Mouse (Mus musculus) T-helper 2 cell (primary cell): ENCODE results near the gene Gm20431.

Source experiments
- in situ Hi-C: fragments of 300-600 bp; cut with MboI, MseI; formaldehyde crosslinking; loops from one replicate; pipeline ENCODE4 v1.15.1; 2025; ENCODE audit warnings: high pct_unique_total_duplicates

Gm20431 gene

DNA sequence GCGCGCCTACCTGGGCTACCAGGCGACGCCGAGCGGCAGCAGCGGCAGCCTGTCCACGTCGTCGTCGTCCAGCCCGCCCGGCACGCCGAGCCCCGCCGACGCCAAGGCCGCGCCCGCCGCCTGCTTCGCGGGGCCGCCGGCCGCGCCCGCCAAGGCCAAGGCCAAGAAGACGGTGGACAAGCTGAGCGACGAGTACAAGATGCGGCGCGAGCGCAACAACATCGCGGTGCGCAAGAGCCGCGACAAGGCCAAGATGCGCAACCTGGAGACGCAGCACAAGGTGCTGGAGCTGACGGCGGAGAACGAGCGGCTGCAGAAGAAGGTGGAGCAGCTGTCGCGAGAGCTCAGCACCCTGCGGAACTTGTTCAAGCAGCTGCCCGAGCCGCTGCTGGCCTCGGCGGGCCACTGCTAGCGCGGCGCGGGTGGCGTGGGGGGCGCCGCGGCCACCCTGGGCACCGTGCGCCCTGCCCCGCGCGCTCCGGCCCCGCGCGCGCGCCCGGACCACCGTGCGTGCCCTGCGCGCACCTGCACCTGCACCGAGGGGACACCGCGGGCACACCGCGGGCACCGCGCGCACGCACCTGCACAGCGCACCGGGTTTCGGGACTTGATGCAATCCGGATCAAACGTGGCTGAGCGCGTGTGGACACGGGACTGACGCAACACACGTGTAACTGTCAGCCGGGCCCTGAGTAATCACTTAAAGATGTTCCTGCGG lies 28.4 kb upstream of the Gm20431 start, which contains the start of gene Tmem189:
Tmem189 (minus strand) TSS at position 322 of the 718 bp plus-strand sequence.
- in situ Hi-C loops = loop anchor here (5.0 kb wide), 1 partner anchor 208 kb away; no protein-coding TSS in a partner anchor

DNA sequence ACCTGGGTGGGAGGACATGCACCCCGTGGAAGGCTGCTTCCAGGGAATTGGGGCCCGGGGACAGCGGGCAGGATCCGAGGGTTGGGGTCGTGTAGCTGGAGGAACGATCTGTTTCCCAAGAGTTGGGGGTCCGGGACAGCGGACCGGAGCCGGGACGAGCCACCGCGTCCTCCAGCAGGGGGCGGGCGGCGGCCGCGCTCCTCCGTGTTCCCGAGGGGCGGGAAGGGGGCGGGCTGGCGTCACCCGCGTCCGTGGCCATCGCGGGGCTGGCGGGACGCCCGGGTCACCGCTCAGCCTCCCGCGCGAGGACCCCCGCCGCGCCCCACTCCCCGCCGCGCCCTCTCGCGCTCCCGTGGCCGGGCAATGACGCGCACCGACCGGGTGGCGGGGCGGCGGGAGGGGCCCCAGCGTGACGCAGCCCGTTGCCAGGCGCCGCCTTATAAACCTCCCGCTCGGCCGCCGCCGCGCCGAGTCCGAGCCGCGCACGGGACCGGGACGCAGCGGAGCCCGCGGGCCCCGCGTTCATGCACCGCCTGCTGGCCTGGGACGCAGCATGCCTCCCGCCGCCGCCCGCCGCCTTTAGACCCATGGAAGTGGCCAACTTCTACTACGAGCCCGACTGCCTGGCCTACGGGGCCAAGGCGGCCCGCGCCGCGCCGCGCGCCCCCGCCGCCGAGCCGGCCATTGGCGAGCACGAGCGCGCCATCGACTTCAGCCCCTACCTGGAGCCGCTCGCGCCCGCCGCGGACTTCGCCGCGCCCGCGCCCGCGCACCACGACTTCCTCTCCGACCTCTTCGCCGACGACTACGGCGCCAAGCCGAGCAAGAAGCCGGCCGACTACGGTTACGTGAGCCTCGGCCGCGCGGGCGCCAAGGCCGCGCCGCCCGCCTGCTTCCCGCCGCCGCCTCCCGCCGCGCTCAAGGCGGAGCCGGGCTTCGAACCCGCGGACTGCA lies 27.5 kb upstream of the Gm20431 start, which contains the start of gene Cebpb:
Cebpb (plus strand) TSS at position 418 of the 954 bp plus-strand sequence.
- in situ Hi-C loops = loop anchor here (5.0 kb wide), 1 partner anchor 209 kb away; no protein-coding TSS in a partner anchor

DNA sequence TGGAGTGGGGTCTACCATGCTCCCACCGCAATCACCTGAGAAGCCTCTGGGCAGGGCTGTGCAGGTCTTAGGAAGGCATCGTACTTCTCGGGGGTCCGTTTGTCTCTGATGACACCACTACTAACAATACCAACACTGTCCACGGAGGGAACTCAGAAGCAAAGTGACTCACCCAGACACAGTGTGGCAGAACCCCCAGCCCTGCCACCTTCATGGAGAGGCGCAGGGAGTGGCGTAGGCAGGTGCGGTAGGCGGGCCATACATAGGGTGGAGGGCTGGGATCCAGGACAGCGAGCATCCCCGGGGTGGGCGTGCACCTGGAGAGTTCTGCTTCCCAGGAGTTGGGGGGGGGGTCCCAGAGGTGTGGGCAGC lies 26.8 kb upstream of the Gm20431 start:
- in situ Hi-C loops = loop anchor here (5.0 kb wide), 1 partner anchor 209 kb away; no protein-coding TSS in a partner anchor

DNA sequence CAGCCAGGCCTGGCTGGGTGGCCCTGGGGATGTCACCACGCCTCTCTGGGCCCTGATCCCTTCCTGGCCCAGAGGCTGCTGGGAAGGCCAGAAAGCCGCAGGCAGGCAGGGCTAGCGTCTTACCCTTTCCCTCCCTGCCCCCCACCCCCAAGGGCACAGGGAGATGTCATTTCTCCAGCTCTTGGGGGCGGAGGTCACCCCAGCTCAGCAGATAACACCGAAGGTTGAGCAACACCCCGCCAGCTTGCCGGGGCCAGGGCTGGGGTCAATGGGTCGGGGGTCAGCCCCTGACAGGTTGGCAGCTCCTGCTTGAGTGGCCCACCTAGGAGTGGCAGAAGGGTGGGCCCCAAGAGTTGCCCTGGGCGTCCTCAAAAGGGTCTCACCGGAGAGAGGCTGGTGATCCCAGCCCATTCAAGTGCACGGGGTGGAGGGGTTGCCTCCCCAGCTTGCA lies 26.4 kb upstream of the Gm20431 start:
- in situ Hi-C loops = loop anchor here (5.0 kb wide), 1 partner anchor 210 kb away; no protein-coding TSS in a partner anchor

DNA sequence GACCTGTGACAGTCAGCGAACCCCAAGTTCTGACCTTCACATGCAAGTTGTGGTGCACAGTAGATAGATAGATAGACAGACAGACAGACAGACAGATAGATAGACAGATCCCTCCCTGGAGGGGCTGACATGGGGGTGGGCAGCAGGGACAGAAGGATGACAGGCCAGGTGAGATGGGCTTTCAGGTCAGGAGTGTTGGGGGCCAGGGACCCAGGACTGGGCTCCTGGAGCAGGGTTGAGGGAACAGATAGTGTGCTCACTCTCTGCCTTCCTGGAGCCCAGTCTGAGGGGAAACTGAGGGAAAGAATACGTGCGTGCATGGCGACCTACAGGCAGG lies 25.9 kb upstream of the Gm20431 start:
- in situ Hi-C loops = loop anchor here (5.0 kb wide), 1 partner anchor 210 kb away; no protein-coding TSS in a partner anchor

DNA sequence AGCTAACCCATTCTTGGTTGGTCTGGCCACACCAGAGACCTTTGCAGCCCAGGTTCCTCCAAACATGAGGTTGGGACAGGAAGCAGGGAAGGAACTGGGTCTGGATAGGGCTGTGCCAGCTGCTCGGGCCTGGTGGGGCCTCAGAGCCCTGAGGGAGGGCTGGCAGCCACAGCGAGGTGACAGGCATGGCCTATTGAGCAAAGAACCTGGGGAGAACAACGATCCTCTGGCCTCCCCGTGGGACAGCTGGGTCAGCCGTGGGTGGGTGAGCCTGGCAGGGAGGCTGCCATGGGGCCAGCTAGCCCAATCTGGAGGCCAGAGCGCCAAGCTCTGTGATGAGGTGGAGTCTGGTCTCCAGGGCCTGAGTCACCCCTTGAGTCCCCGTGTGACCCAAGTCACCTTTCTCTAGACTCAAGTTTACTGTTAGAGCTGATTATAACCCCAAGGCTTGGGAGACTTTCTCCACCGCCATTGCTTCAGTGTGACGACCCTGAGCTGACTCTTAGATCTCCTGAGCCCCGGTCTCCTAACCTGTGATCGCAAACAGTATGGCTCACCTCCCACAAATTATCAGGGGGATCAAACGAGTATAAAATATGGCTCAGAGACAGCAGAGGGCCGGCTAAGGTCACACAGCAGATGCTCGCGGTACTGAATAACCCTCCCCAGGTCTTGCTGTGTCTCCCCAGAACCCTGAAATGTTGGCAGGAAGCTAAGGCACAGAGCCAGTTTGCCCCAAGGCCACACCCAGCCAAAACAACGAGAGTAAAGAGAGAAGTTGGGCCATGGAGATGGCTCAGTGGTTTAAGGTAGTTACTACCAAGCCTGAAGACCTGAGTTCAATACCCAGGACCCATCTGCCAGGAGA lies 25.3 kb upstream of the Gm20431 start:
- in situ Hi-C loops = loop anchor here (5.0 kb wide), 1 partner anchor 211 kb away; no protein-coding TSS in a partner anchor

DNA sequence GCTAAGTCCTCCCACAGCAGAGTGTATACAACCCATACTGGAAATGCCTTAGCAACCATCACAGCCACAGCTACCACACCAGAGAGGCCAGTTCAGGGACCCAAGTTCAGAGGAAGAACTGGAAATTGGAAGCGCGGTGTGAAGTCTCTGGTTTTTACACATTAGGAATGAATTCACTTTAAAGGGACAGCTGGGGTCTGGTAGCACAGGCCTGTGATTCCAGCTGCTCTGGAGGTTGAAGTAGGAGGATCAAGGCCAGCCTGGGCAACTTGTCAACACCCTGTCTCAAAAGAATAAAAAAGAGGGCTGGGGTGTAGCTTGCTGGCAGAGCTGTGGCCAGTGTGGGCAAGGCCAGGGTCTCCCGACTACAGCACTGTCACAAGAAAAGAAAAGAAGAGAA lies 24.6 kb upstream of the Gm20431 start:
- in situ Hi-C loops = loop anchor here (5.0 kb wide), 1 partner anchor 211 kb away; no protein-coding TSS in a partner anchor

DNA sequence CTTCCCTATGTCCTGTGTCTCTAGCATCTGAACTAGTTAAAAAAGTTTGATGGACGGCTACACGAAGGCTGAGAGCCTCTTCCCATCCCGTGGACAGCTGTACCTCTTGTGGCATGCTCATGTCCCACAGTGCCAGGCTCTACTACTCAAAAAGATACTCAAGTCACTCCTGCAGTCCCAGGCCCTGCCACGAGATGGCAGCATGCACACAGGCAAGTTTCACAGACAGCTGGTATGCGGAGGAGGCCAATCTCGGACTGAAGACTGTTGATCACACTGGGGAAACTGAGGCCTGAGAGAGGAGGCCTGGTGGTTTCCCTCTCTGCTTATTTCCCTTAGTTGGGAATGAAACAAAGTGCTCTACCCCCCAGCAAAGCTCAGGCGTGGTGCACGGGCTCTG lies 23.8 kb upstream of the Gm20431 start:
- in situ Hi-C loops = loop anchor here (5.0 kb wide), 1 partner anchor 212 kb away; no protein-coding TSS in a partner anchor

DNA sequence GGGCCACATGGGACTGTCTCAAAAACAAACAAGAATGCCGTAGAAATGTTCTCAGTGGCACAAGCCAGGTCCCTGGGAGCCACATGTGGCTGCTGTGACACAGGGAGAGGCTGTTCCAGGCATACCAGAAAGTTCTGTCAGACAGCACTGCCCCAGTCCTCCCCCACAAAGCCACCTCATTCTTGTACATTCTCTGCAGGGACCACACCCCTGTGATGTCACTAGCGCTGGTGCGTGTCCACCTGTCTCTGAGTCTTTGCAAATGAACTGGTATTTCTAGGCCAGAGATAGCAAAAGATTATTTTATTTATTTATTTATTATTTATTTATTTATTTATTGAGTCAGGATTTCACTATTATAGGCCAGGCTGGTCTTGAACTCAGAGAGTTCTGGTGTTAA lies 22.4 kb upstream of the Gm20431 start:
- in situ Hi-C loops = no loop called here

DNA sequence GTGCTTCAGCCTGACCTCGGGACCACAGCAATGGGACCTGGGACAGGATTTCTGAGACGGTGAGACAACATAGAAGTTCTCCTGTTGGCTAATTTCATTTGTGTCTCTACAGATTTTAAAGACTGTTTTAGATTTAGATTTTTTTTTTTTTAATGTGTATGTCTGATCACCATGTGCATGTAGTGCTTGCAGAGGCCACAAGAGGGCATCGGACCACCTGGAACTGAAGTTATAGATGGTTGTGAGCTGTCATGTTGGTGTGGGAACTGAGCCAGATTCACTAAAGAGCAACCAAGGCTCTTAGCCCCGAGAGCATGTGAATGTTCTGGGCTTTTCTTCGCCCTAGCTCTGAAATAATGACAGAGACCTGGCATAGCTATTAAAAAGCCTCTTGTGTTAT lies 19.4 kb upstream of the Gm20431 start:
- in situ Hi-C loops = no loop called here

DNA sequence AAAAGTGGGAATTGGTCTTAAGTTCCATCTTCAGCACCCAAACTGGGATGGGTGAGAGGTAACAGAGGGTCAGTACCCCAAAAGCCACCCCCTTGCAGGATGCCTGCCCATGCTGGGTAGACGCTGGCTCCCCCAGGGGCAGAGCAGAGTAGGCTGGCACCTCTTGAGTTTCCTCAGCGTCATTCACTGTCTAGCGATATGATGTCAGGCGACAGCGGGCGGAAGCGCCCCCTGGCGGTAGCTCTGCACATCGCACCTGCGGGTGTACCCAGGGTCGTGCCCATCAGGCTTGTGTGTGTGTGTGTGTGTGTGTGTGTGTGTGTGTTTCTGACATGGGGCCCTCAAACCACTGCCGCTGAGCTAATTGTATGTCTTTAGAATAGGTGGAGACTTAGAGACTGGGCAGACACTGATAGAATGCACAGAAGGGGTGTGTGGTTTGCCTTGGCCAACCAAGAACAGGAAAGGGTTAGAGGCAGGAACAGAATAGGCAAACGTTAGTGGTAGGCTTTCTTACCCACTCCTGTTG lies 18.7 kb upstream of the Gm20431 start:
- in situ Hi-C loops = no loop called here

DNA sequence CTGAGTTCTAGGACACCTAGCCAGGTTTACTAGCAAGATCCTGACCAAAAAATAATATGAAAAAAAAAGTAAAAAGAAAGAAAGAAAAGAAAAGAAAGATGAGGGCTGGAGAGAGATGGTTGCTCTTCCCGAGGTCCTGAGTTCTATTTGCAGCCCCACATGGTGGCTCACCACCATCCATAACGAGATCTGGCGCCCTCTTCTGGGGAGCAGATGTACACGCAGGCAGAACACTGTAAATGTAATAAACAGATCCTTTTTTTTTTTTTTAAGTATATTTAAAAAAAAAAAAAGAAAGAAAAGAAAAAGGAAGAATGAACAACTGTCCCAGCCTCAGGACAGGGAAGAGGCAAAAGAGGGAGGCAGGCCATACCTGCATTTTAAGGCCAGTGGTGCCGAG lies 17.3 kb upstream of the Gm20431 start:
- in situ Hi-C loops = no loop called here

DNA sequence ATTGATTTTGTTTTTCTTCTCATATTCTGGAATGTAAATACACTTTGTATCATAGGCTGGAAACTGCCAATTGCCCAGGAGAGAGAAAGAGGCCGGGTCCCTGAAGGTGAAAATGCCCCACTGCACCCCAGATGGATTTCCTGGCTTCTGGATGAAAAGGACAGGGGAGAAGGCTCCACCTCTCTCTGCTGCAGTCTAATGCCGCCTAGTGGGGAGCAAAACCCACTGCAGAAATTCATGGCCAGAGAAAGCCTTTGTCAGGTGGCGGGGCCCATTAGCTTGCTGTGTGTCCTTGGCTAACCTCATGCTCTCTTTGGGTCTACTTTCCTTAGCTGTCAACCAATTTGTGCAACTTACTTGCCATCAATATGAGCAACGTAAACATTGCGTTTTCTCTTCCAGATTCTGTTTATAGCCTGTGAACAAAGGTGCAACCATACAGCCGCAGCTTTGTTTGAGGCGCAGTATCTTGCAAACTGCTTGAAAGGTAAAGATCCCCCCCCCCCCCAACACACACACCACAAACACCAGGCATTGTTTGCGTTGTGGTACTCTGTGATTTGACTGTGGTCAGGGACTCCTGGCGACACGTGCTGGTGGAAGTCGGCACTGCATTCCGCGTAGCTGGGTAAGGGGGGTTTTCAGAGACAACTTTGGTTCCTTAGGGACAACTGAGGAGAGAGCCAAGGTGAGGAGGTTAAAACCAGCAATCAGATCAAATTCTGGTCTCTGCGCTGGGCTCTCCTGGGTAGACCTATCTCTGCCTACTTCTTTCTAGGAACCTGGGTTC lies 14.0 kb upstream of the Gm20431 start:
- in situ Hi-C loops = no loop called here

DNA sequence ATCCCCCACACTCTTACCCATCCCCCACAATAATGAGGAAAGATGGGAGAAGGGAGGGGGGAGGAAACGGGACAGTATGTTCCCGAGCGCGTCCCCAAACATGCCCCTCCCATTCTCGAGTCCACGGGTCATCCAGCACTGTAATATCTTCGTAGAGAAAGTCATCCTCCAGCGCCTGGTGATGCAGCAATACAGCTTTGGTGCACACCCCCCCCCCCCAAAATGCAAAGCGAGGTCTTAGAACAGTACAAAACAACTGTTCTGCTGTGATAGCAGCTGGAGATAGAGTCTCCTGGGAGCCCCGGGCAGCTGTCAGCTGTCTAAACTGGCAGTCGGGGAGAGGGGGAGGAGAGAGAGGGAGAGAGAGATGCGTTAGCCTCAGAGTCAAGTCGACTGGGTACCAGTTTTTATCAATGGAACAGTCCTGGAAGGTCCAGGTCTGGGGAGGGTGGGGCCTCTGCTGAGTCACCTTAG lies 11.0 kb upstream of the Gm20431 start:
- in situ Hi-C loops = no loop called here

DNA sequence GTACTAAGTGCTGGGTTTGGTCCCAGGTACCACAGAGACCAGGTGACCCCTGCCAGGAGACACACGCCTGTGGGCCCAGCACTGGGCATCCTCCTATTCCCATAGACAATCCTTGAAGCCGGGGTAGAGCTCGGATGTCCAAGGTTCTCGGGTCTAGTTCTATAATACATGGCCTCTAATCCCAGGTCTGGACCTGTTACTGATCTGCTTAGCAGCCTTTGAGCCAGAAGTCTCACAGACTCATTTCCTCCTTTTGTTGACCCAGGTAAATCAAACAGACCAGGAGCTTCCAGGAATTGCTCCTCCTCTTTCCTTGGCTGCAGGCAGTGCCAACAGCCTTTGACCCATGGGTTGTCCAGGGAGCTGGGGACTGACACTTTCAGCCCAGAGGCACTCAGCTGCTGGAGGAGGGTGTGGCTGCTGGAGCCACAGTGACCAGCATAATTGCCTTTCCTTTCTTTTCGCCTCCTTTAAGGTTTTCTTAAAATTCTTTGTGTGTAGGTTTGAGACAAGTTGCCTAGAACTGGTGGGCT lies 9.9 kb upstream of the Gm20431 start:
- in situ Hi-C loops = no loop called here

DNA sequence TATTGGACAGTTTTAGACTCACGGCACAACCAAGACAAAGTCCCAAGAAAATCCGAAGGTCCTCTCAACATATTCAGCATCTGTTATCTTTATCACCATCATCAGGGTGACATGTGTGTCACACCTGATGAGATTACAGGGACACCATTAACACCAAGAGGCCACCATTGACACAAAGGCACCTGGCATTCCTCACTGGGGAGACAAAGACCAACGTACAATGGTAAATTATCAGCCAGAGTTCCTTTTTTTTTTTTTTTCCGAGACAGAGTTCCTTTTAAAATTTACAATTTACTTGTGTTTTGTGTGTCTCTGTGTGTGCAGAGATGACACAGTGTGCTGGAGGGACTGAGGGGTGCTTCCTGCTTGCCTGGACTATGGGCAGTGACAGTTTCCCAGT lies 8.1 kb upstream of the Gm20431 start:
- in situ Hi-C loops = no loop called here

DNA sequence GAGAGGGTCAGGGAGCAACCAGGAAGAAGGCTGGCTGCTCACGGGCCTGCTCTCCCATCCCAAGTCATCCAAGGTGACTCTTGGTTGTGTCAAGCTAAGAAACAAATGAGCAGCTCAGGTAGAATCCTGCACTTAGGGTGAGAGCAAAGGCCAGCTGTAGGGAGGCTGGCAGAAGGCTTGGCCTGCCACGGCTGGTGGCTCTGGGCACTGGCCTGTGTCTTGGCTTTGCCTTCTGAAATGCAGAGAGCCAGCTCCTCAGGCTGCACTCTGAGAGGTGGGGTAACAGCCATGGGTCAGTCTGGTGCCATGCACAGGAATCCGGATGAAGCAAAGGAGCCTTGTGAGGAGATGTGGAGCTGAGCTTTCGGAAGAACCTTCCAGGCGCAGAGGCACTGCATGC lies 7.1 kb upstream of the Gm20431 start:
- in situ Hi-C loops = no loop called here

DNA sequence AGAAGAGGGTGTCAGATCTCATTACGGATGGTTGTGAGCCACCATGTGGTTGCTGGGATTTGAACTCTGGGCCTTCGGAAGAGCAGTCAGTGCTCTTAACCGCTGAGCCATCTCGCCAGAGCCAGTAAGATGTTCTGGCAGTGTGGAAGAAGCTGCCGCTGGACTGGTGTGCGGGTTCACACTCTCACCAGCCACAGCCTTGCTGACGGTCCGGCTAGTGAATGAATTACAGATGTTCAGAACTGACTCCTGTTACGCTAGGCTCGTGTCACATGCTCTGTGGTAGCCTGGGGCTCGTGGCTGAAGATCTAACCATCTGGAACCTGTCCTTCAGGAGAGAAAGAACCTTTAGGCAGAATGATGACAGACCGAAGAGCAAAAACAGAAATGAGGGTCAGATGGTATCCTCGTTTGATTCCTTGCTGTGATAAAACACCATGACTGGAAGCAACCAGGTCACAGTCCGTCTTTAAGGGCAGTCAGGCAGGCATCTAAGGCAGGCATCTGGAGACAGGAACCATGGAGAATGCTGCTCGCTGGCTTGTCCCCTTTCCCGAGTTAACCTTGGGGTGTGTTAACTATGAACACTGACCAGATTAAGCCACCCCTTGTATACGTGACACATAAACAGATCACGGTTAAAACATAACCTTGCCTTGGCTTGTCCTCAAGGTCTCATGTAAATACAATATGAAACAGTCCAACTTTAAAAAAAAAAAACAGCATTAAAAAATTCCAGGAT lies 4.8 kb upstream of the Gm20431 start:
- in situ Hi-C loops = no loop called here

DNA sequence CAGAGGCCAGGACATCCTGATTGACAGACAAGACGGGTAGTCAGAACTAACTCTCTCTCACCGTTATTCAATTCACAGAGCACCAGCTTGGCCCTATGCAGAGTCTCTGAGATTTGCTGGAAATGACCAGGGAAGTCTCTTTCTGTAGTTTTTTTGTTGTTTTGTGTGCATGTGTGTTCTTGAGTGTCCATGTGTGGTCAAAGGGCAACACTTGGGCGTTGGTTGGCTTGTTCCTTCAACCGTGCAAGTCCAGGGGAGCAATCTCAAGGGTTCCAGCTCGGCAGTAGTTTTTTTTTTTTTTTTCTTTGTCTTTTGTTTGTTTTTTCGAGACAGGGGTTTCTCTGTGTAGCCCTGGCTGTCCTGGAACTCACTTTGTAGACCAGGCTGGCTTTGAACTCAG lies 1.4 kb upstream of the Gm20431 start:
- in situ Hi-C loops = no loop called here
